Mouse (Mus musculus): ENCODE measurements at regions not wholly inside any gene's neighbourhood (a gene's known extent, or its start where the extent isn't known, plus 50 kb on each side); places are given as distances from the start of the nearest gene placed in this dataset.

DNA sequence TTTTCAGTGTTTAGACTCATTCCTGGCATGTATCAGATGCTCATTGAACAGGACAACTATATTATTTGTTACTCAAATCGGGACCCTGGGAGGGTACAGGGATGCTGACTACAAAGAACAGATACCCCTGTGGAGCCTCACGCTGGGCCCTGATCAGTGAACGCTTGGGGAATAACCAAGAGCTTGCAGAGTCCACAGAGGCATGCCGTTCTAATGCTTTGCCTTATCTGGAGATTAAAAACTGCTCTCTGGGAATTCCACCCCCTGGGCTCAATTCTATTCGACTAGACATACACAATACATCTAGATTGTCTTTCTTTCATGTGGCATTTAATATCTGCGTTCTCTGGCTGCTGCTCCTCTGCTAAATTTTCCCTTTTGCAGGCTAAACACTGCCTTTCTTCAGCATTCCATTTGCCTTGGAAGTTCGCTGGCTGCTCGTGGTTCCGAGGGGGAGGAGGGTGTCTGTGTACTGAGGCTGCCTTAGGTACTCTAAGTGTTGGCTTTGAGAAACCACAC, 272.8 kb downstream of the Foxo1 start:
- DNase-seq (ENCODE audit: low read depth), result no peak

GRCm38 (mm10) chr3:52539813-52540378, 271.8 kb downstream of the Foxo1 start:
- DNase-seq (ENCODE audit: low read depth), result no peak

GRCm38 (mm10) chr3:52538306-52538705, 270.2 kb downstream of the Foxo1 start:
- peak; percentile 53 for DNase-seq (ENCODE audit: low read depth)

DNA sequence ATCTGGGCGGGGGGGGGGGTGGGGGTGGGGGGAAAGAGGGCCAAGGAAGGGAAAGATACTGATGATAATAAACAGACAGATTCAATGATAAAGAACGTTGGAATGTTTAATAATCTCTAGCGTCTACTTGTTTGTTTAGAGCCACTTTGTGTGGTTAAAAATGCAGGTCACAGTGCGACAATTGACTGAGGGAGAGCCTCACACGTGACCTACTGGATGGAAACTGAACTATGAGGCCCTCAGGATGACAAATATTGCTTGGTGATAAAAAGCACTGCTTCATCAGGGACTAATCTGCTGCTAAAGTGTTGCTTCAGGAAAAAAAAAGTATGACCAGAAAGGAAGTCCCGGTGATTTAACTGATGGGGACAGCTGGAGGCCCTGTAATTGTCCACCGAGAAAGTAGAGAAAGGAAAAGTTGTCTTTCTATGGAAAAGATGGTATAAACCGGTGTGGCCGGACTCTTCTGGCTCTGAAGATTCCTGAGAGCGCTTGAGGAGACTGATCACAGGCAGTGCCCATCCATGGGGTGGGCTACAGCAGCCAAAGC, 269.3 kb downstream of the Foxo1 start:
- no peak for DNase-seq (ENCODE audit: low read depth)

DNA sequence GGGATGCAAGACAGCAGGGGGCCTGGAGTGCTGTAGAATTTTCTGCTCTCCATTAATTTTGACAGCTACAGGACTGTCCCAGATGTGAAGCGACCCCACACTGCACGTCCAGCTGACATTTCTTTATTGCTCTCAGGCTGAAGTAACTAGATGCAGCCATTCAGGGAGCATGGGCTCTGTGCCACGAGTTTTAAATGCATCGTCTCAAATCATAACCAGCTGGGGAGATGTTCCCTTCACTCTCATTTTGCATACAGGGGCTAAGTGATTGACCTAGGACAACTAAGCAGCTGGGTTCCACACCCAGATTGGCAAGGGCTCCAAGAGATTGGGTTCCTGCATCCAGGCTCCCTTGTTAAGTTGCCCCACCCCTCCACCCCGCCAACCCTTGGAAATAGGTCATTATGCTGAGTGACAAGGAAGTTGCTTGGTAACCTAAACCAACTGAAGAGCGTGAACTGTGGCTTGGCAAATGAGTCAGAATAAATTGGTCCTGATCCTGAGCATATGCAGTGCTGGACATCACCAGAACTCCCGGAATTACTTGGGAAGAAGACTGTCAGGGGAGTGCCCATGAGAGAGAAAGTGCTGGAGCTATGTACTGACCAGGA, 267.4 kb downstream of the Foxo1 start:
- peak; percentile 26 for DNase-seq (ENCODE audit: low read depth)

GRCm38 (mm10) chr3:52534118-52534517, 266.0 kb downstream of the Foxo1 start:
- DNase-seq (ENCODE audit: low read depth), result no peak

DNA sequence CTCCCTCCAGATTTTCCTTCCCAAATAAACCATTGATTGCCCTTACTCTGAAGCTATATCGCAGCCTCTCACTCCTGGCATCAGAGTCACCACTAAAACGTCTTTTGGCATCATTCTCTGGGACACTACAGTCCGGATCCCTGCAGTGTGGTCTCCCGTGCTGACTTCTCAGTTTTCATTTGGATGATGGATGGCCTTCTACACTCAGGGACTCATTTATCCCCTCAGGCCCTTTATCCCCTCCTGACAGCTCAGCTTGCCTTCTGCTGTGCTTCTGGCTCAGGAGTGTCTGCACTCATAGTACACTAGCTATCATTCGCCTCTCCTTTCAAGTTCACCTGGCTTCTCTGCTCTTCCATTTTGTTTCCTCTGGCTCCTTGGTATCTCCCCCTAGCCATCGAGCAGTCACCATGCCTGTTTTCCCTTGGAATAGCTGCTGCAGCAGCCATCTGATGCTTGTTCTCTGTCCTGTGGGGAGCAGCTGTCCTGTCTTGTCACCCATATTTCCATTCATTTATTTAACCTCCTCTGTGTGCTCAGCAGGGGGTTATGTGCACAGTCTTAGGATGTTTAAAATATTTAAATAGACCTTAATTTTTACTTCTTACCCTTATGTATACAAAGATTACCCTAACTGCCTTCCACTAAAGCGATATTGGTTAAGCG, 263.7 kb downstream of the Foxo1 start:
- DNase-seq (ENCODE audit: low read depth), result no peak

DNA sequence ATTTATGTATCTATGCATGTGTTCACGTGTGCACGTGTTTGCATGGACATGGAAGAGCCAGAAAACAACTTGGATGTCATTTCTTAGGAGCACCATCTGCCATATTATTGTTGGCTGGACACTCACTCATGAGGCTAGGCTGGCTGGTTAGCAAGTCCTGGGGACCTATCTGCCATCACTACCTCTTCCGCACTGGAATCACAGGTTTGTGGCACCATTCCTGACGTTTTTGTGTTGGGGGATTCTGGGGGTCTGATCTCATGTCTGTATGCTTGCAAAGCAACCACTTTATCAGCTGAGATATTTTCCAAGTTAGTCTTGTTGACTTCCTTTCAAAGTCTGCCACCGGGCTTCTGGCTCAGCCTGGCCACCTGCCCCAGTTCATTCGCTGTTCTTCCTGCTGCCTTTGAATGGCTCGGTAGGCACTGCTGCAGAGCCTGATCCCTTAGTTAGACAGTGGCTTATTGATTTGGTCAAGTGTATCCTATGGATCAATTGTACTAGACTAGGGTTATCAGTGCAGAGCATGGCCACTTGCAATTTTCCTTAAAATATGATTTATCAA, 262.4 kb downstream of the Foxo1 start:
- DNase-seq (ENCODE audit: low read depth), result no peak

GRCm38 (mm10) chr3:52529136-52529535, 261.0 kb downstream of the Foxo1 start:
- no peak for DNase-seq (ENCODE audit: low read depth)

DNA sequence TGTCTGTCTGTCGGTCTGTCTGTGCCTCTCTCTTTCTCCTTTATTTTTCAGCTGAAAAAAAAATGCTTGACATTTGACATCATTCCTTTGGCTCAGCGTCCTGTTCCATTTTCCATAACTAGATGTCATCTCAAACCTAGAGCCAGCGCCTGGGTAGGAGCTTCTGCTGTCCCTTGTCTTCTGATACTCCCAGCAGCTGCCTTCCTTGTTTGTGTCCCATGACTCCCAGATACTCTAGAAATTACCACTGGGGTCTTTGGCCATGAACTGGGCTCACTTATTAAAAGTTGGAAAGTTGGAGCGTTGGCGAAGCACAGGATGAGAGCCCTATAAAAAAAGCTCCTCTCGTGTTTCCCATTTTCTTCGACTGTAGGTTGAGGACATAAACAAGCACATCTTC, 260.4 kb downstream of the Foxo1 start:
- no peak for DNase-seq (ENCODE audit: low read depth)

- no peak for DNase-seq (ENCODE audit: low read depth)
Measured at GRCm38 (mm10) chr3:52527781-52528180, 259.6 kb downstream of the Foxo1 start.

DNA sequence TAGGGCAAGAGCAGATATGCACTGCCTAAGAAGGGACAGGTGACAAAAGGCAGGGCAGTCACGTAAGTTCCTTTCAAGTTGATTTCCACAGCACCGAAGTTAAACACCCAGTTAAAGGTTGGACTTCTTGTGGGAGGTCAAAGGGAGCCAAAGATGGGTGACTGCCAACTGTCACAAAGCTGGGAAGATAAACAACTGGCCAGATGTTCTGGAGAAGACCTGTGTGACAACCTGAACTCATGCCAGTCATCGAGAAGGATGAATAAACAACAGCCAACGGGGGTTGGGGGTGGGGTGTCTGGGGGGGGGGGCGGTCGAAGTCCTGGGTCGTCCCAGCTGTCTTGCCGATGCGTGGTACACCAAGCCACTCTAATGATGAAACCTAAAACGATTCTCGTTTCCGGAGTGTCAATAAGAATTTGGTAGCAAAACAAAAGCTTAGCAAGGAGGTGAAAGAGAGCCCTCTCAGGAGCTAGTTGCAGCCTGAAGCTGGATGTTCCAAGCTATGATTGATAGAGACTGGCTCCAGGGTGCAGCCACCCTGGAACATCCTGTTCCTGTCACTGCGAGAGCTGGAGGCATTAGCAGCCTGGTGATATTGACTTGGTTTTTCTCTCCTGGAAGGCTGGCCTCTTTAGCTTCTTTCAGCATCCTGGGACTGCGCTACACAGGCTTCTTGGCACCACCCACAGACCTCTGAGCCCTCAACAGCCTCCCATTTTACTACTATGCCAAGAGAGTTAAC, 259.0 kb downstream of the Foxo1 start:
- DNase-seq (ENCODE audit: low read depth), result no peak

DNA sequence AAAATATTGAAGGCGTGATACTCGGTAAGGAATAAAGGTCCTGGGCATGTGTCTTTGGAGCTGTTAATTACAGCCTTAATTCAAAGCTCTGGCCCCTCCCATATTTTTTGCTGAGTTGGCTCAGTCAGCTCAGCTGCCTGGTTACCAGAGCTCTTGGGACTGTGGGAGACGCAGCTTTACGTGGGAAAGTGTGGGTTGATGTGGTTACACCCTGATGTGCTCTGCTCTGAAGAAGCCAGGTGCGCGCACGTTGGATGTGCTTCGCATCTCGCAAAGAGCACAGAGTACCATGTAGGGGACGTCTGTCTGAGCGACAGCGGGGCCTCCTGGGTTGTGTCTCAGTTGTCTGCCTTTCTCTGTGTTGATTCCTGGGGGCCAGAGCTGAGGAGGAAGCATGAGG, 254.8 kb downstream of the Foxo1 start:
- DNase-seq (ENCODE audit: low read depth), result no peak

GRCm38 (mm10) chr3:52520609-52520947, 252.4 kb downstream of the Foxo1 start:
- DNase-seq (ENCODE audit: low read depth), result no peak

DNA sequence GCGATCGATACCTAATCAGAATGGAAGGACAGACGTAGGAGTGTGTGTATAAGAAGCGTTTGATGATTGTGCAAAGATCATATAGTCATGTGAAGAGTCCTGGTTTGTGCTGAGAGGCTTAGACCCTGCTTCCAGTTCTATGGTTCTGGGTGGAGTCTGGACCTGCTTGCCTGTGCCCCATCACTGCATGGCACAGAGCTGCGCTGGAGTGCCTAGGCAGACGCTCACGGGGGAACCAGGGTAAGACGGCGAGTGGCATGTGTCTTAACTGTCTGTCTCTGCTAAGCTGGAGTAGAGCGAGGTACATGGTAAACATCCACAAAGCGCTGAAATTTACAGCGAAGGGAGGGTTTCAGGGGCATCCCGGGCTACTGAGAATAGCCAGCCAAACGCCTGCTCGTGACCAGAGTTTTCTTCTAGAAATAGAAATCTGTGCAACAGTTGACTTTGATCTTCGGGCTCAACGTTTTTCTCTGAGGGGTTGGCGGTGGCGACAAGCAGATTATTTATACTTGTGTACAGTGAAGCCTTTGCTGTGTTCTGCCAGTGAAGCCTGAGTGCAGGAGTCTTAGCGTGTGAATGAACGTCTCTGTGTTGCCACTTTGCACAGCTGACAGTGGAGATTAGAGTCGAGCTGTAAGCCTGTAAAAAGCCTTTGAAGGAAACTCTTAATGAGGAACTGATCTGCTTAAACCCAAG, 251.9 kb downstream of the Foxo1 start:
- no peak for DNase-seq (ENCODE audit: low read depth)

DNA sequence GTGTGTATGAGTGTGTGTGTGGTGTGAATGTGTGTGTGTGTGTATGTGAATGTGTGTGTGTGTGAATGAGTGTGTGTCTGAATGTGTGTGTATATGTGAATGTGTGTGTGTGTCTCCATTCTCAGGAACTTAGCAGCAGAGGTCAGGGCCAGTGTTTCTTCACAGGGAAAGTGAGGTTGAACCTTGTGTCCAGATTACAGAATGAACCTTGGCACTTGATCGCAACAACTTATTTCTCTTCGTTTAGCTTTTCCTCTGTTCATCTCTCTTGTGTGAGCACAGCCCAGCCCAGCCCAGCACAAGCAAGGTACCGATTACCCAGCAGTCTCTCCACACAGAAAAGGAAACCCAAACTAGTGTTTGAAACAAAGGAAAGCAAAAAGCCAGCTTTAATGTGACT, 249.7 kb downstream of the Foxo1 start:
- no peak for DNase-seq (ENCODE audit: low read depth)

DNA sequence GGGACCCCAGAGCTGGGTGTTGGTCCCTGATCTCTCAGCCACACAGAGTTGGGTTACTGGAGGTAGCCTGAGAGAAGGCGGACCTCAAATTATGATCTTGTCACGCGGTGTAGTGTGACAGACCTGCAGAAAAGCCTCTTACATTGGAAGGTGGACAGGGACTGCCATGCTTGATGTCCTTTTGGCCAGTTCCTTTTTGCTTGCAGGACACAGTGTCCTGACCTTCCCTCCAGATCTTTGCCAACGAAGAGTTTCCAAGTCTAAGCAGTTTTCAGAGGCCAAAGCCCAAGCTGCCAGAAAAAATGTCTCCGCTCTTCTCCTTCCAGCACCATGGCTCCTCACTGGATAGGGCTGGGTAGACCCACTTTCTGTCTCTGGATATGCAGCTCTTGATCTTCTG, 248.6 kb downstream of the Foxo1 start:
- DNase-seq (ENCODE audit: low read depth), result no peak

GRCm38 (mm10) chr3:52512761-52513160, 244.6 kb downstream of the Foxo1 start:
- no peak for DNase-seq (ENCODE audit: low read depth)

DNA sequence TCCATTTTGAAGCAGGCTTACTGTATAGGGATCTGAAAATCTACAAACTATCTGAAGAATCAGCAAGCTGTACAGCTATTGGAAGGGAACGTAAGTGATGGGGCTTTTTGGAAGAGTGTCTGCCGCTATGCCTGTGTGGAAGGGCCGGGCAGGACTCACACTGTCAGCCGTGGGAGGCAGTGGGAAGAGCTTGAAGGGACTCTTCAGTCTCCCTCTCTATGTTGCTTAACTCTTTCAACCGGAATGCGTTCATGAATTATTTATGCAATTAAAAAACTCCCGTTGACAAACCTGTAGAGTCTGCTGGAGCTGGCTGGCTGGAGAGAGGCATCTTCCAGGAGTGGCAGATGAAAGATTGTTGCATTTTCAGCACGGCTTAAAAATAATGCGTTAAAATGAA, 243.4 kb downstream of the Foxo1 start:
- no peak for DNase-seq (ENCODE audit: low read depth)

DNA sequence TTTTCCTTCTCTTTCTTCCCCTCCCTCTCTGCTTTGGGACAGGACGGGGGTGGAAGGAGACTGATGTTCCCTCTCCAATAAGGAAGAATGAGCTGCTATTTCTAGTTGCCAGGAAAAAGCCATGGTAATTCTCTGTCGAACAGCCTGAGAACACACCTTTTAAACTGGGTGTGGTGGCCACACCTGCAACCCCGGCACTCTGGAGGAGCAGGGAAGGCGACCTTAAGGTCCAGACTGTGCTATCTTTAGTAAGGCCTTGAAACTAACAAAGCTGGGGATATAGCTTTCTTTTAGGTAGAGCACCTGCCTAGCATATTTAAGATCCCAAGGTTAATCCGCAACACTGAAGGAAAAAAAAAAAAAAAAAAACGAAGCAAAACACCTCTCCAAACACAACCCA, 242.7 kb downstream of the Foxo1 start:
- no peak for DNase-seq (ENCODE audit: low read depth)

GRCm38 (mm10) chr3:52510088-52510765, 242.1 kb downstream of the Foxo1 start:
- no peak for DNase-seq (ENCODE audit: low read depth)

All from fibroblast of lung, adult 2 months (primary cell).